Mouse (Mus musculus): ENCODE measurements around the gene Prom2. TPM values are rescaled to one million over a fixed set of nuclear protein-coding genes. Genes with fewer than 3 reads are reported as not detected.

Gene Prom2
- total RNA-seq, 1 experiment from 2014 or later, result not detected

DNA sequence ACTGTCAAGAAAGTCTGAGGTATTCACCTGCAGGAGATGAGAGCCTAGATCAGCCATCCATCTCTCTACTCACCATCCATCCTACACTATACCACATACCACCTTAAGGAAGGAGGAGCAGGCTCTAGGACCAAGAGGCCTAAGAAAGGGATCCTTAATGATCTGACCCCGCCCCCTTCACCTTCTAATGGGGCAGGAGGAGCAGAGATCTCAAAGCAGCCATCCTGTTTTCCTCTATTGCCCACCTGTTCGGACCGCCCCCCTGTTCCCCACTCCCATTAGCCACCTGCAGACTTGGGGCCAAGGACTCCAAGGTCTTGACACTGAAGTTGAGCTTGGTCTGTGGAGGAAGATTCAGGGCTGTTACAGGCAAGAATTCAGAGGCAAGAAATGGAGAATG is 10.8 kb downstream of the Prom2 start:
- ATAC-seq (replicated peaks; ENCODE audit: insufficient number of reproducible peaks, low FRiP score, low TSS enrichment, poor library complexity, severe bottlenecking), result no peak

DNA sequence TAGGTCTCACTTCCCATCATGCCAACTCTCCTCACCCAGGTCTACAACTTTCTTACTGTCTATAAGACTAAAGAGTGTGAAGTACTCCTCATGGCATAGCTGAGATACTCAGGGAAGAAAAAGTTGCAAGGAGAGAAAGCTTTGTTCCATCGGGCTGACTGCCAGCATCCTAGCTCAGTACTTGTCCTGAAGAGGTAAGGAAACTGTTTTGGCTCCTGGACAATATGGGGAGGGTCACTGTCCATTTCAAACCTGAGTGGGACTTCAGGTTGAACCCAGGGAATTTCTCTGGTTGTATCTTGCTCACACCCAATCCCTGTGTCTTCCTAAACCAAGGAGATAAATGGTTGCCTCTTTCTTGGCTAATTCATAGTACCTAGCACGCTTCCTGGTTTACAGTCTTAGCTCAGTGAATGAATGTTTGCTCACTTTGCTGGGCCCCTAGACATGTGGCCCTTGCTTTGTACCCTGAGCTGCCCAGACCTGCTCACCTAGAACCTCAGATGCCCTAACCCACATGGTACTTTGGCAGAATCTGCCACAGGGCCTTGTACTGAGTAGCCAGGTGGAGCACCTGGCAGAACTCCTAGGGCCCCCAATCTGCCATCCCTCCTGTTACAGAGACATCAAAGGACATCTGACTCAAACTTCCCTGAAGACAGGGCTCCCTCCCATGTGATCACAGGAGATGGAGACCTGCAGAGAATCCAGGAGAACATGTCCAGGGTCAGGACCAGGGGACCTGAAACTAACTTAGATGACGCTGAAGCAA is 16.1 kb downstream of the Prom2 start:
- no peak for ATAC-seq (replicated peaks; ENCODE audit: insufficient number of reproducible peaks, low FRiP score, low TSS enrichment, poor library complexity, severe bottlenecking)

DNA sequence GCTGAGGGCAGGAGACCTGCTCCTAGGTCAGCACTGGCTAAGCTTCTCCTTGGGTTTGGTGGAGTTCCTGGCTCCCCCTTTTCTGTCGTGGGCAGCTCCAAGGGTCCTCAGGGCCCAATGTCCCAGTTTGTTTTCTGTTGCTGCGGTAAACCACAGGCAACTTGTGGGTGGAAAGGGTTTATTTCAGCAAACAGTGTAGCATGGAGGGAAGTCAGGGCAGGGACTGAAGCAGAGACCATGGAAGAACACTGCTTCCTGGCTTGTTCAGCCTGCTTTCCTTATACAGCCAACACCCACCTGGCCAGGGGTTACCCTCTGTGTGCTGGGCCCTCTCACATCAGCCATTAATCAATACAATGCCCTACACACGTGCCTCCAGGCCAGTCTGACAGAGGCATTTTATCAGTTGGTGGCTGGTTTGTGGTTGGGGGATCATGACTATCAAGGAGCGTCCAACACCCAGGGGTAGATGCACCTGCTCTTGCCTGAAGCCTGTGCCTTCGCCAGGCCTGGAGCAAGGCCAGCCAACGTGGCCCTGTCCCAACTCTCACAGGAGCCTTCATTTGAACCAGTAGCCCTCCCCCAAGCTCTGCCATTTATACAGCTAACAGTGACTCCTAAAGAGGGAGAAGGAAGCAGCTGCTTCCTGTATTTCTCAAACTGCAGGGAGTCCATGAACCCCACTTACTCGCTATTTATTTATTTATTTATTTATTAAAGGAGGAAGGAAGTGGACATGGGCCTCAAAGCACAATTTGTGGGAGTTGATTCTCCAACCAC is 17.1 kb downstream of the Prom2 start:
- peak; percentile 37; the same call in 1 of the 2 replicates for ATAC-seq (replicated peaks; ENCODE audit: insufficient number of reproducible peaks, low FRiP score, low TSS enrichment, poor library complexity, severe bottlenecking)

DNA sequence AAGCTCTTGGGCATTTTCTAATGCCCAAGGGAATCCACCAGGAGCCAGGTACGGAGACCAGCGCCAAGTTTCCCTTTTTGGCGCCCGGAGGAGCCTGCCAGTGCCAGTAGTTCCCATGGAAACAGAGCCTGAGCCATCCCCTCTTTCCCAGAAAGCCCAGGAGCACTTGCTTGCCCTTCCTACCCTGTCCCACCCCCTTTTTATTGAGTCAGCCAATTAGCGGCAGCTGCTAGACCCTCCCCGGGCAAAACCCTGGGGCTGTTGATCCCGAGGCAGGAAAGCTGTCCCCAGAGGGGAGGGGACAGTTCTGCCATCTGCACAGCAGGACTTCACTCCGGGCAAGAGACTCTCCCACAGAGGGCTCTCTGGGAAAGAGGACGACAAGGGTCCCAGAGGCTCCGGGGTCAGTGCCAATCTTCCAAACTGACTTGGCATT is 19.2 kb downstream of the Prom2 start, which contains the start of gene Kcnip3:
Gene Kcnip3, minus strand, starts transcription at position 89 of the 436 bp plus-strand sequence.
- no peak for ATAC-seq (replicated peaks; ENCODE audit: insufficient number of reproducible peaks, low FRiP score, low TSS enrichment, poor library complexity, severe bottlenecking)

DNA sequence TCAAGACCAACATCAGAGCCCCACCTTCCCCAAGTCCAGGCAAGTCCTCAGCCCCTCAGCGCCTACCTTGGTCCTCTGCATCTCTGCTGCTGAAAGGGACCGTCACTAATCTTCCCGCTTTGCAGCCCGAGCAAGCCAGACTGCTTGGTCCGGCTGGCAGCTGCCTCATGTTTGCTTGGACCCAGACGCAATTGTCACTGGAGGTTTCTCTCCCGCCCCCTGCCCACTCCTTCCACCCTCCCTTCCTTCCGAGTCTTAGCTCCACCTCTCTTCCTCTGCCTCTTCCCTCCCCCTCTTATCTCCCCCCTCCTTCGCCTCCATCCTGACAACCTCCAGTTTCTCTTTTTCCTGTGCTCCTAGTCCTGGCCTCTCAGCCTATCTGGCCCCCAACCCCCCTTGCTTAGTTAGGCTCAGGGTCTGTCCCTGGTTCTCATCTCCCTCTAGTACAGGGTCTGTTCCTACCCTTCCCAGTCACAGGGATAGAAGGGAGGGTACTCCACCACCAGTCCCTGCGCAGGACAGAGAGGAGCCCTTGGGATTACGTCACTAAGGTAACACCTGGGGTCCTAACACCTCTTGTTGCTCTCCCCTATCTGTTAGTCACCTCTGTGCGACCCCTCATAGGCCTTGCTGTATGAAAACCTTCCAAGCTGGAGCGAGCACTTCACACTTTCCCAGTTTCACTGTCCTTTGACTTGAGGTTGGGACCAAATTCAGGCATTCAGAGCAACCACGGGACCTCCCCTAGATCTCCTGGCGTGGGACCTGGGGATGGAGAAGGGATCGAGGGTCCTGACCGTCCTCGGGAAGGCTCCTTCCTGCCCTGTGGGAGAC is 19.9 kb downstream of the Prom2 start:
- no peak for ATAC-seq (replicated peaks; ENCODE audit: insufficient number of reproducible peaks, low FRiP score, low TSS enrichment, poor library complexity, severe bottlenecking)

DNA sequence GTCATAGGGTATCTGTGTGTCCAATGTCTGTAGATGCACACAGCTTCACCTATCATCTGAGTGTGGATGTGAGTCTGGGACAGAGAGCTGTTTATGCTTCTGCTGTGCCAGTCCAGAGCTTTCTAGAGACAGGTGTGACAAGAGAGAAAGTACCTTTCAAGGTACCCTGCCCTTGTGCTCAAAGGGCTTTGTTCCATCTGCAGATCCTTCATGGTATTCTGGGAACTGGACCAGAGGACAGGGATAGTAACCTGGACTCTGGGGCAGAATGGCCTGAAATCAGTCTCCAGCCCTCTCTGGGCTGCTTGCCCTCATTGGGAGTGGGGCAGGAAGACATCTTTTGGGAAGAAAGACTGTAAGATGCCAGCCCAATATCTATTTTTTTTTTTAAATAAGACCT is 21.1 kb downstream of the Prom2 start:
- ATAC-seq (replicated peaks; ENCODE audit: insufficient number of reproducible peaks, low FRiP score, low TSS enrichment, poor library complexity, severe bottlenecking), result no peak

DNA sequence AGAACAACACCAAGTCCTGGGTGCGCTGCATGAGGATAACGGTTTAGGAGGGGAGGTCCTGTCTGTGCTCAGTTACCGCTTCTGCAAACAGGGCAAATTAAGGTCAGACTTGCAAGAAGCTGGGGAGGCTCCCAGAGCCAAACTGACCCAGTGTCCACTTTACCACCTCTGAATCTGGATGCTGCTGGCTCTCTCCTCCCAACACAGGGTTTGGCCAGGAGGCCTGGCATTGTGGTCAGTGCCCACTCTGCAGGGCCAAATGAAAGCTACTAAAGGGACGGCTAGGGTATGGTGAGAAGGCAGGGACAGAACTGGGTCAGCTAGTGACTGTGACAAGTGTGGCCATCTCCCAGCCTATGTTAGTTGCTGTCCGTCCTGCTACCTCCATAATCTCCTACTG is 22.0 kb downstream of the Prom2 start:
- ATAC-seq (replicated peaks; ENCODE audit: insufficient number of reproducible peaks, low FRiP score, low TSS enrichment, poor library complexity, severe bottlenecking), result no peak

DNA sequence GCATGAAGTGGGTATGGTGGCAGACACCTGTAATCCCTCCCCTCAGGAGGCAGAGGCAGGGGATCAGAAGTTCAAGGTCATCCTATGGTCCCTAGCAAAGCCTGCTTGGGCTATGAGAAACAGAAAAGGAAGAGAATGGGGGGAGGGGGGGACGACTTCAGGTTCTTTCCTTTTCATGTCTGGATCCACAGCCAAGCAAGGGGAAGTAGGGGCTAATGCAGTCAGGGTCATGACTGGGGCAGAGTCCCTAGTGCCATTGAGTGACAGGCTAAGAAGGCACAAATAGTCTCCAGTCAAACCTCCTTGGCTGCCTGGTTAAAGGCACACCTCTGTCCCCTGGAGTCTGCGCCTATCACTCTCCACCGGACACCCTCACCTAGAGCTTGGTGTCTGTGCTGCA is 22.4 kb downstream of the Prom2 start:
- ATAC-seq (replicated peaks; ENCODE audit: insufficient number of reproducible peaks, low FRiP score, low TSS enrichment, poor library complexity, severe bottlenecking), result no peak

DNA sequence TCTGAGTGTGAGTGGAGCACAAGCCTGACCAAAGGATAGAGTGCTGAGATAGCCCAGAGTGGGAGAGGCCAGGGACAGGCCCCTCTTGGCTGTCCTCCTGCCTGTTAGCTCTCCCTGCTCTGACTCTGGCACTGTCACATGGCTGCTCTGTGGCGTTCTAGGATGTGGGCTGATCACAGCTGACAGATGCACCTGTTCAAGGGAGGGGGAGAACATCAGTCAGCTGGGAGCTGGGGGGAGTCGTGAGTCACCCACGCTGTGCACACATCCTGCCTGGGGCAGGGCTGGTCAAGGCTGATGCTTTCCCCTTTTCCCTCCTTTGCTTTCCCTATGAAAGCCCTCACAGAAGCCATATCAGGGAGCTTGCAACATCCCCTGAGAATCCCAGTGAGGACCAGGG is 23.0 kb downstream of the Prom2 start:
- no peak for ATAC-seq (replicated peaks; ENCODE audit: insufficient number of reproducible peaks, low FRiP score, low TSS enrichment, poor library complexity, severe bottlenecking)

DNA sequence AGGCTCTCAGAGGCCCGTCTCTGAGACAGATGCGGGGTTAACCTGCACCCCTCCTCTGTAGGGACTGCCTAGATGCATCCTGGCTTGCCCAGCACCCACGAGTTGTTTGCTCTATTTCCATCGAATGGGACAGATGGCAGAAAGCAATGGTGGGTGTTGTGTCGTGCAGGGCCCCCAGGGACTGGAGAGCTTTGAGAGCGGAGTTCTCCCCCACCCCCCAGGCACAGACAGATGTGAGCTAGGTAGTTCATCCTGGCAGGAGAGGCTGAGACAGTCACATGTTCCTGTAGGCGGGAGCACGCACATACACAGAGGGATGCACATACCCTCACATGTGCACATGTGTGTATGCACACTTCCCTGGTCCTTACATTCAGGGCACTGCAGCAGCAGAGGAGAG is 24.2 kb downstream of the Prom2 start:
- no peak for ATAC-seq (replicated peaks; ENCODE audit: insufficient number of reproducible peaks, low FRiP score, low TSS enrichment, poor library complexity, severe bottlenecking)

DNA sequence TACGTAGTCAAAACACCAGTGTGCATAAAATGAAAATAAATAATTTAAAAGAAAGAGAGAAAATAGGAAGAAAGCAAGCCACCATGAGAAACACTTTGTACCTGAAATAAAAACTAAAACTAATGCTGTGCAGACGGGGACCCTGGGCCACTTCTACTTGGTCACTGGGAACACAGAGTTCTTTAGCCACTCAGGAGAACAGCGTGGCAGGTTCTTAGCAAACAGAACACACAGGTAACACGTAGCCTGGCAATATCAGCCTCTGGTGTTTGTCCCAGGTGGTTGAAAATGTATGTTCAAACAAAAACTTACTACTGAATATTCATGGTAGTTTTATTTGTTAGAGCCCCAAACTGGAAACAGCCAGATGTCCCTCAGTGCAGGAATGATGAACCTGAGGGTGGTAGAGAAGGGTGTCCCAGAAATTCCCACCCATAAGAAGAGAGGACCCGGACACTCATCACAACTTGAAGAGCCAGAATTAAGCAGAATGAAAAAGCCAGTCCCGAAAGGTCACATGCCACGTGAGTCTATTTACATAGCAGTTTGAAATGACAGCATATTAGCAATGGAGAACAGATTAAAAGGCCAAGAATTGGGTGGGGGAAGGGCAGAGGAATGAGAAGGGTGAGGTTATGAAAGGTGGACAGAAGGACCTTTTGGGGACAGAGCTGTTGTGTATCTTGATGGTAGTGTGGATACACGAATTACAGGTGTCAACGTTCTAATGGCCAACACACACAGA is 26.7 kb downstream of the Prom2 start:
- ATAC-seq (replicated peaks; ENCODE audit: insufficient number of reproducible peaks, low FRiP score, low TSS enrichment, poor library complexity, severe bottlenecking), result no peak

DNA sequence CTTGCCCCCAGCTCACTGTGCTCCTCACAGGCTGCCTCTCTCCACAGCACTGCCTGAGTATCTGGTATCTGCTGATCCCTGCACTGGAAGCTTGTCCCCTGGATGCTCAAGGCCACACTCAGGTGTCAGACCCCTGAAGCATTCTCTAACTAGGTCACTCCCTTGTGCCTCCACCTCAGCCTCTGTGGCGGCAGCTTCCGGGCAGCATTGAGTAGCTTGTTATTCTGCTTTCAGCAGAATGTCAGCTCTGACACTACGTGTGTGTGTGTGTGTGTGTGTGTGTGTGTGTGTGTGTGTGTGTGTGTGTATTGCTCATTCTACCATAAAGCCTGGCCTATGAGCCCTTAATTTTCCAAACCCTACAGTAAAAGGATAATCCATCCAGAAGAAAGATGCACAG is 28.0 kb downstream of the Prom2 start:
- ATAC-seq (replicated peaks; ENCODE audit: insufficient number of reproducible peaks, low FRiP score, low TSS enrichment, poor library complexity, severe bottlenecking), result no peak

DNA sequence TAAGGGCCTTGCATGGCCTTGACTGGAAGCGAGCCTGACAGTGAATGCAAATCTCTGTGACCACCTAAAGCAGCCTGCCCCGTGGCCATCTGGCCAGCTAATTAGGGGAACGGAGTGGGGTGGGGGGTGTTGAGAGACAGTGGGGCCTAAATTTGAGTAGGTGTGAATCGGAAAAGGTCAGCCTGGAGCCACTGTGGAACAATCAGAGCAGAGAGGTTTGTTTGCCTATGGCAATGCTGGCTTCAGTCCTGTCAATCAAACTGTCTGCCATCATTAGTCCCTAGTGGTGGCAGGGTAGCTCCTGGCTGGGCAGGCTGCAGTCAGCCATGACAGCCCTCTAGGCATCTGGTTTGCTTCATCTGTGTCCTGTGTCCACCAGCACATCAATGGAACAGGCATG is 29.8 kb downstream of the Prom2 start:
- no peak for ATAC-seq (replicated peaks; ENCODE audit: insufficient number of reproducible peaks, low FRiP score, low TSS enrichment, poor library complexity, severe bottlenecking)

DNA sequence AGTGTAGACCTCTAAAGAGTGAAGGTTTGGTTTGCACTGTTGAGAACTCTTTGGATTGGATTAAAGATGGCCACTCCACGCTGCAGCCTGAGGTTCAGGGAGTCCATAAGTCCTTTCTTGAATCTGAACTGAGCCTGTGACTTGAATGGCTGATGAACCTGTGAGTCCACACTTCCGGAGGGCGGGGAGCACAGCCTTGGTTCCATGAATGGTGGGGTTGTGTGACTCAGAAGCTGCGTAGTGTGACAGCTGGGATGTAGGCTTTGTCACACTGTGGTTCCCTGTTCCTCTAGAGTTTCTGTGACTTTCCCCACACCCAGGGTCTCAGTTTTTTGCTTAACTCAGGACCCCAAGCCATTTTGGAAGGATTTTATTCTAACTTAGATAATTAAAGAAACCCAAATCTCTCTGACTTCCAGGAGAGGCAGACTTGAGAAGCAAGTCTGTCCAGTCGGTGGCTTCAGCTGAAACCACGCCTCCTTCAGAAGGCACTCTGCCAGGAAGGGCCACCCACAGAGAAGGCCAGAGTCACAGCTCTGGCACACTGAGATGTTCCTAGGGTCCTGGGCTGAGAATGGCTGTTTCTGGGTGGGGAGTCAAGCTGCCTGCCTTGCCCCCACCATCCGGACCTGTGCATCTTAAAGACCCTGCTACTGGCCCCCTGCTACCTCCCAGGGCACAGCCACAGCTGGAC is 33.2 kb downstream of the Prom2 start:
- ATAC-seq (replicated peaks; ENCODE audit: insufficient number of reproducible peaks, low FRiP score, low TSS enrichment, poor library complexity, severe bottlenecking), result no peak

DNA sequence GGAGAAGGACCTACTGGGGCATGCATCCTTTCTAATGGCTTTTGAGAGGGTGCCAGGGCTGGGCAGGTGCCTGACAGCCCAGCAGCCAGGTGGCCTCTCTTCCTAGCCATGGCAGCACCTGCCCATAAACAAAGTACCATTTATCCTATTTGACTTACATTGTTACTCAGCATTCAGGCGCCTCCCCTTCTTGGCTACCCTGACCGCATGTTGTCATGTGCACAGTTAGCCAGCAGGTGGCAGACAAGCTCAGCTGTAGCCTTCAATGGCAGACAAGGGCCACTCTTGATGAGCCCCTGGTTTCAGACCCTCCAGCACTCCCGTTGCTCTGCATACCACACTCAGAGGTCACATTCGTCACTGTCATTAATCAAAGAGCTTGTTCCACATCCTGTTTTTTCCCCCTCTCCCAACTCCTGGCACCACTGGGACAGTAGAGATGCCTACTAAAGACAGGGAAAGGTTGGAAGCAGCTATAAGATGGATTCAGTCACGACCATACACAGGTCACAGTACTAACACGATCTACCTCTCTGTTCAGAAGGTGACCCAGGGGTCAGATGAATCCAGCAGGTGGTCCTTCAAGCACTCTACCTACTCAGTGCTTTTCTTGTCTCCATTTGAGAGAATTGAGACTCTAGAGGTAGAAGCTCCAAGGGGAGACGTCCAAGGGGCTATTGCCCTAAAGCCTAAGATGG is 34.0 kb downstream of the Prom2 start:
- peak; percentile 77 for ATAC-seq (replicated peaks; ENCODE audit: insufficient number of reproducible peaks, low FRiP score, low TSS enrichment, poor library complexity, severe bottlenecking)

DNA sequence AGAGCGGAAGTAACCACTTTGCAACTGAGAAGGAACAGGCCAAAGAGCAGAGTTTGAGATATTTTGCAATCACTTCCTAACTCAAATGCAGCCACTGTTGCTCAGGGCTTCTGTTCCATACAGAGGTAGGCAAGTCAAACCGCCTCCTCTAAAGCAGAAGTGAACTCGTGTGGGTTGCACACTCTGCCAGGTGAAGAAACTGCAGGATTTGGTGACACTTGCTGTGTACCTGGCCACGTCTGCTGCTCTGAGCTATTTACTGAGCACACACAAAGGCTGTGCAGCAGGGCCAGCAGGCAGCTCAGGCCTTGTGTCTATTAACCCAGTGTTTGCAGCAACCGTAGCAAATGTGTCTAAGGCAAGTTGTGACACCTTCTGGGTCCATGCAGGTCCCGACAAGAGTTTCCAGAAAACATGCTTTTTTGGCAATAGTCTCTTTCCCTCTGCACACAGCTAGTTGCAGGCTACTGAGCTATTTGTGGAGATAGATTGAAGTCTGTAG is 35.1 kb downstream of the Prom2 start:
- peak; percentile 10; the same call in 1 of the 2 replicates for ATAC-seq (replicated peaks; ENCODE audit: insufficient number of reproducible peaks, low FRiP score, low TSS enrichment, poor library complexity, severe bottlenecking)

DNA sequence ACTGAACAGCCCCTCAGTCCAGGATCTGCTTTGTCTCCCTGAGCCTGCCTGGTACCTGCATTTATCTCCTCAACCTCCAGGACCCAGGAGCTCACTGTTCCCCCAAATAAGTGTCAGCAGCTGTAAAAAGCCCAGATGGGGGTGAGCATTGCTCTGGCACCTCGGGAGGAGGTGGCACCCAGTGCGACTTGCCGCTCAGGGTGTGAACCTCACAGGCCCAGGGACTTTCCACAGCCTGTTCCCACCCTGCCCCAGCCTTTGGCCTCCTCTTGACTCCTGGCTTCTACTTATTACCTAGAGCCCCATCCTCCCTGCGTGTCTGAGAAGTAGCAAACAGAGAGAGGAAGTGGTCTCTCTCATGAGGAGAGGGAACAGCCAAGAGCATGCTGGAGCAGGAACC is 36.1 kb downstream of the Prom2 start:
- peak; percentile 40 for ATAC-seq (replicated peaks; ENCODE audit: insufficient number of reproducible peaks, low FRiP score, low TSS enrichment, poor library complexity, severe bottlenecking)
